Mouse (Mus musculus): ENCODE data around the gene Rfx2. TPM values are rescaled to one million over a fixed set of nuclear protein-coding genes. Genes with fewer than 3 reads are reported as not detected.

The Rfx2 gene
- polyA plus RNA-seq, 1 experiment from 2014 or later = 12.6 TPM

GRCm38 (mm10) chr17:56738221-56738620 lies 92.6 kb downstream of the Rfx2 start:
- no peak overlapping the region for H3K4me3 ChIP-seq (ENCODE audit: low read depth, low read length)
- no peak for ATAC-seq (ENCODE audit: low read depth)

DNA sequence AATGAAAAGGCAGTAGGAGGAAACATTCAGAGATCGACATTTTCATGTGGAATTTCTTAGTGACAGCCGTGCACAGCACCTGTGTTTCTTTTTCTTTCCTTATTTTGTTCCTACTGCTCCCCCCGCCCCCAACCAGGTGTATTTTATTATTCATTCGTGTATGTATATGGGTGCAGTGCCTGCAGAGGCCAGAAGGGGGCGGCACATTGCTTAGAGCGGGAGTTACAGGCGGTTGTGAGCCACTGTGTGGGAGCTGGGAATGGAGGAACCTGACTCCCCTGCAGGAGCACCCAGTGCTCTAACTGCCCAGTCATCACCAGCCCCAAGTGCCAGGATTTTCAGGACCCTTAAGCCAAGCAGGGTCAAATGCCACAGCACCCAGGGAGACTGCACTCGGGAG lies 94.3 kb downstream of the Rfx2 start:
- no peak for ATAC-seq (ENCODE audit: low read depth)
- no peaks in the 10 kb centered on the region for H3K4me1 ChIP-seq (ENCODE audit: control insufficient read depth, low read depth, low read length)
- H3K9ac ChIP-seq (ENCODE audit: low read depth, low read length) = no peak overlapping the region
- WGBS (ENCODE audit: insufficient replicate concordance) = 31% methylated on average over 8 of the region's 8 CpGs
- H3K36me3 ChIP-seq (ENCODE audit: control insufficient read depth, insufficient read depth) = no peaks in the 10 kb centered on the region
- peaks cover 2% of the 10 kb centered on the region; the same call in 1 of the 2 replicates for H3K27me3 ChIP-seq (ENCODE audit: control insufficient read depth, insufficient read depth, low read depth, low read length)
- H3K4me3 ChIP-seq (ENCODE audit: low read depth, low read length) = no peak overlapping the region
- H3K27ac ChIP-seq (ENCODE audit: low read length) = no peak overlapping the region
- H3K9me3 ChIP-seq (replicated peaks; ENCODE audit: control insufficient read depth, low read length) = no peaks in the 10 kb centered on the region
- no peak overlapping the region for H3K4me2 ChIP-seq (ENCODE audit: low read depth, low read length)

More at GRCm38 (mm10) chr17:56738221-56738620, 92.6 kb downstream of the Rfx2 start:
- no peak overlapping the region for H3K9ac ChIP-seq (ENCODE audit: low read depth, low read length)
- H3K9me3 ChIP-seq (replicated peaks; ENCODE audit: control insufficient read depth, low read length) = no peaks in the 10 kb centered on the region
- H3K4me1 ChIP-seq (ENCODE audit: control insufficient read depth, low read depth, low read length) = no peaks in the 10 kb centered on the region
- H3K36me3 ChIP-seq (ENCODE audit: control insufficient read depth, insufficient read depth) = no peaks in the 10 kb centered on the region
- WGBS (ENCODE audit: insufficient replicate concordance) = 66% methylated on average over 10 of the region's 10 CpGs
- no peak overlapping the region for H3K4me2 ChIP-seq (ENCODE audit: low read depth, low read length)
- peaks cover 2% of the 10 kb centered on the region; the same call in 1 of the 2 replicates for H3K27me3 ChIP-seq (ENCODE audit: control insufficient read depth, insufficient read depth, low read depth, low read length)
- H3K27ac ChIP-seq (ENCODE audit: low read length) = no peak overlapping the region

GRCm38 (mm10) chr17:56729656-56730055 lies 101.2 kb downstream of the Rfx2 start:
- Histone ChIP-seq H3K4me1 (ENCODE audit: control insufficient read depth, low read depth, low read length) (peaks cover 8% of the 10 kb centered on the region), H3K27ac (ENCODE audit: low read length) (no peak overlapping the region), H3K9me3 (replicated peaks; ENCODE audit: control insufficient read depth, low read length) (no peaks in the 10 kb centered on the region), H3K36me3 (ENCODE audit: control insufficient read depth, insufficient read depth) (no peaks in the 10 kb centered on the region), H3K4me2 (ENCODE audit: low read depth, low read length) (no peak overlapping the region), H3K4me3 (ENCODE audit: low read depth, low read length) (no peak overlapping the region), H3K27me3 (ENCODE audit: control insufficient read depth, insufficient read depth, low read depth, low read length) (peaks cover 2% of the 10 kb centered on the region; the same call in 1 of the 2 replicates), H3K9ac (ENCODE audit: low read depth, low read length) (no peak overlapping the region)
- ATAC-seq (ENCODE audit: low read depth) = no peak
- WGBS (ENCODE audit: insufficient replicate concordance) = 63% methylated on average over 2 of the region's 2 CpGs

DNA sequence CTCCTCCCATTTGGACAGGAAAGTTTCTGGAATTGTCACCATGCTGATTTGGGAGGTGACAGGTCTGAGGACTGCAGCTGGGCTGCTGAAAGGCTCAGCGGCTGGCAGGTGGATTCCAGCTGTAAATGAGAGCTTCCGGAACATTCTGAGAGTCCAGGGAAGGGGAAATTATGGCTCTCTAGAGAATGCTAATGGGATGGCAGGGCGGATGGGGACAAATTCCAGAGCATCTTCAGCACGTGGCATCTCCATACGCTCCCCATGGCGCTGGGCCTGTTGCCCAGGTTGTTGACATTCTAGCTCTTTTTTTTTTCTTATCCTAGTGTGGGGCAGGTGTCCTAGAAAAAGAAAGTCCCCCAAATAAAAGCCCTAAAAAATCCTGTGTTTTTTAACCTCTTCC lies 101.7 kb downstream of the Rfx2 start:
- no peaks in the 10 kb centered on the region for H3K36me3 ChIP-seq (ENCODE audit: control insufficient read depth, insufficient read depth)
- no peak overlapping the region for H3K27ac ChIP-seq (ENCODE audit: low read length)
- no peak overlapping the region for H3K4me2 ChIP-seq (ENCODE audit: low read depth, low read length)
- peaks cover 2% of the 10 kb centered on the region; the same call in 1 of the 2 replicates for H3K27me3 ChIP-seq (ENCODE audit: control insufficient read depth, insufficient read depth, low read depth, low read length)
- H3K9ac ChIP-seq (ENCODE audit: low read depth, low read length) = no peak overlapping the region
- no peak overlapping the region for H3K4me3 ChIP-seq (ENCODE audit: low read depth, low read length)
- H3K4me1 ChIP-seq (ENCODE audit: control insufficient read depth, low read depth, low read length) = peaks cover 8% of the 10 kb centered on the region
- H3K9me3 ChIP-seq (replicated peaks; ENCODE audit: control insufficient read depth, low read length) = no peaks in the 10 kb centered on the region
- 56% methylated on average over 6 of the region's 6 CpGs for WGBS (ENCODE audit: insufficient replicate concordance)
- no peak for ATAC-seq (ENCODE audit: low read depth)

GRCm38 (mm10) chr17:56728117-56728516 lies 102.7 kb downstream of the Rfx2 start:
- Histone ChIP-seq H3K9ac (ENCODE audit: low read depth, low read length) (no peak overlapping the region; the same call in 1 of the 2 replicates), H3K4me2 (ENCODE audit: low read depth, low read length) (no peak overlapping the region), H3K9me3 (replicated peaks; ENCODE audit: control insufficient read depth, low read length) (no peaks in the 10 kb centered on the region), H3K4me3 (ENCODE audit: low read depth, low read length) (no peak overlapping the region), H3K27ac (ENCODE audit: low read length) (no peak overlapping the region), H3K4me1 (ENCODE audit: control insufficient read depth, low read depth, low read length) (peaks cover 8% of the 10 kb centered on the region), H3K36me3 (ENCODE audit: control insufficient read depth, insufficient read depth) (no peaks in the 10 kb centered on the region), H3K27me3 (ENCODE audit: control insufficient read depth, insufficient read depth, low read depth, low read length) (no peaks in the 10 kb centered on the region)
- 13% methylated on average over 12 of the region's 12 CpGs for WGBS (ENCODE audit: insufficient replicate concordance)
- ATAC-seq (ENCODE audit: low read depth) = no peak

GRCm38 (mm10) chr17:56727659-56728058 lies 103.2 kb downstream of the Rfx2 start:
- peaks cover 8% of the 10 kb centered on the region for H3K4me1 ChIP-seq (ENCODE audit: control insufficient read depth, low read depth, low read length)
- 12% methylated on average over 12 of the region's 12 CpGs for WGBS (ENCODE audit: insufficient replicate concordance)
- H3K9ac ChIP-seq (ENCODE audit: low read depth, low read length) = no peak overlapping the region; the same call in 1 of the 2 replicates
- no peak overlapping the region for H3K27ac ChIP-seq (ENCODE audit: low read length)
- ATAC-seq (ENCODE audit: low read depth) = peak; percentile 47; the same call in 1 of the 2 replicates
- H3K9me3 ChIP-seq (replicated peaks; ENCODE audit: control insufficient read depth, low read length) = no peaks in the 10 kb centered on the region
- H3K4me2 ChIP-seq (ENCODE audit: low read depth, low read length) = no peak overlapping the region
- H3K27me3 ChIP-seq (ENCODE audit: control insufficient read depth, insufficient read depth, low read depth, low read length) = no peaks in the 10 kb centered on the region
- no peak overlapping the region for H3K4me3 ChIP-seq (ENCODE audit: low read depth, low read length)
- H3K36me3 ChIP-seq (ENCODE audit: control insufficient read depth, insufficient read depth) = no peaks in the 10 kb centered on the region

GRCm38 (mm10) chr17:56727029-56727649 lies 103.7 kb downstream of the Rfx2 start:
- no peak overlapping the region for H3K9ac ChIP-seq (ENCODE audit: low read depth, low read length)
- ATAC-seq (ENCODE audit: low read depth) = no peak
- peaks cover 8% of the 10 kb centered on the region for H3K4me1 ChIP-seq (ENCODE audit: control insufficient read depth, low read depth, low read length)
- no peak overlapping the region for H3K4me2 ChIP-seq (ENCODE audit: low read depth, low read length)
- H3K4me3 ChIP-seq (ENCODE audit: low read depth, low read length) = no peak overlapping the region
- 23% methylated on average over 7 of the region's 7 CpGs for WGBS (ENCODE audit: insufficient replicate concordance)
- no peak overlapping the region for H3K27ac ChIP-seq (ENCODE audit: low read length)
- peaks cover 3% of the 10 kb centered on the region; the same call in 1 of the 2 replicates for H3K36me3 ChIP-seq (ENCODE audit: control insufficient read depth, insufficient read depth)
- no peaks in the 10 kb centered on the region for H3K27me3 ChIP-seq (ENCODE audit: control insufficient read depth, insufficient read depth, low read depth, low read length)
- H3K9me3 ChIP-seq (replicated peaks; ENCODE audit: control insufficient read depth, low read length) = no peaks in the 10 kb centered on the region

Other genes starting within 250 kb of the Rfx2 start
- 25.8 and 28.8 TPM in 2 replicates for gene Safb2, start 246.4 kb downstream of the Rfx2 start, polyA plus RNA-seq (2015; fragmentation: Nextera tagmentation; extraction: Ambion mirVana)
- gene Safb, start 246.2 kb downstream of the Rfx2 start, polyA plus RNA-seq (2015; fragmentation: Nextera tagmentation; extraction: Ambion mirVana) = 38.7 and 38.9 TPM in 2 replicates
- gene 2410015M20Rik, start 221.2 kb downstream of the Rfx2 start, polyA plus RNA-seq (2015; fragmentation: Nextera tagmentation; extraction: Ambion mirVana) = 129 and 149 TPM in 2 replicates
- 828 and 951 TPM in 2 replicates for gene Rpl36, start 217.6 kb downstream of the Rfx2 start, polyA plus RNA-seq (2015; fragmentation: Nextera tagmentation; extraction: Ambion mirVana)
- gene Lonp1, start 204.1 kb downstream of the Rfx2 start, polyA plus RNA-seq (2015; fragmentation: Nextera tagmentation; extraction: Ambion mirVana) = 35.0 and 36.3 TPM in 2 replicates
- 0.21 and 0.33 TPM in 2 replicates for gene Catsperd, start 202.9 kb downstream of the Rfx2 start, polyA plus RNA-seq (2015; fragmentation: Nextera tagmentation; extraction: Ambion mirVana)
- 35.9 and 37.0 TPM in 2 replicates for gene Ranbp3, start 157.7 kb downstream of the Rfx2 start, polyA plus RNA-seq (2015; fragmentation: Nextera tagmentation; extraction: Ambion mirVana)
- gene Ndufa11, start 113.2 kb downstream of the Rfx2 start, polyA plus RNA-seq (2015; fragmentation: Nextera tagmentation; extraction: Ambion mirVana) = 210 and 219 TPM in 2 replicates
- 2.8 and 4.2 TPM in 2 replicates for gene Vmac, start 113.0 kb downstream of the Rfx2 start, polyA plus RNA-seq (2015; fragmentation: Nextera tagmentation; extraction: Ambion mirVana)
- gene Nrtn, start 73.5 kb downstream of the Rfx2 start, polyA plus RNA-seq (2015; fragmentation: Nextera tagmentation; extraction: Ambion mirVana) = 0.49 and 1.0 TPM in 2 replicates
- 11.4 and 12.2 TPM in 2 replicates for gene Dus3l, start 66.3 kb downstream of the Rfx2 start, polyA plus RNA-seq (2015; fragmentation: Nextera tagmentation; extraction: Ambion mirVana)
- gene Prr22, start 60.8 kb downstream of the Rfx2 start, polyA plus RNA-seq (2015; fragmentation: Nextera tagmentation; extraction: Ambion mirVana) = 0.42 and 0.44 TPM in 2 replicates
- gene Acsbg2, start 43.4 kb upstream of the Rfx2 start, polyA plus RNA-seq (2015; fragmentation: Nextera tagmentation; extraction: Ambion mirVana) = not detected in 2 replicates
- gene 1700061G19Rik, start 44.5 kb upstream of the Rfx2 start, polyA plus RNA-seq (2015; fragmentation: Nextera tagmentation; extraction: Ambion mirVana) = 0.02 and 0.05 TPM in 2 replicates
- gene Mllt1, start 104.4 kb upstream of the Rfx2 start, polyA plus RNA-seq (2015; fragmentation: Nextera tagmentation; extraction: Ambion mirVana) = 6.2 and 7.6 TPM in 2 replicates
- gene Acer1, start 151.1 kb upstream of the Rfx2 start, polyA plus RNA-seq (2015; fragmentation: Nextera tagmentation; extraction: Ambion mirVana) = not detected in 2 replicates
- 62.4 and 62.7 TPM in 2 replicates for gene Clpp, start 159.3 kb upstream of the Rfx2 start, polyA plus RNA-seq (2015; fragmentation: Nextera tagmentation; extraction: Ambion mirVana)
- gene Alkbh7, start 166.3 kb upstream of the Rfx2 start, polyA plus RNA-seq (2015; fragmentation: Nextera tagmentation; extraction: Ambion mirVana) = 15.9 and 19.6 TPM in 2 replicates
- not detected in 2 replicates for gene Pspn, start 169.0 kb upstream of the Rfx2 start, polyA plus RNA-seq (2015; fragmentation: Nextera tagmentation; extraction: Ambion mirVana)
- gene Gtf2f1, start 180.3 kb upstream of the Rfx2 start, polyA plus RNA-seq (2015; fragmentation: Nextera tagmentation; extraction: Ambion mirVana) = 45.4 and 47.0 TPM in 2 replicates
- 0.13 and 0.21 TPM in 2 replicates for gene Gm17949, start 180.5 kb upstream of the Rfx2 start, polyA plus RNA-seq (2015; fragmentation: Nextera tagmentation; extraction: Ambion mirVana)
- gene Khsrp, start 200.5 kb upstream of the Rfx2 start, polyA plus RNA-seq (2015; fragmentation: Nextera tagmentation; extraction: Ambion mirVana) = 9.6 and 11.1 TPM in 2 replicates
- not detected in 2 replicates for gene Slc25a41, start 210.6 kb upstream of the Rfx2 start, polyA plus RNA-seq (2015; fragmentation: Nextera tagmentation; extraction: Ambion mirVana)
- gene Crb3, start 228.1 kb upstream of the Rfx2 start, polyA plus RNA-seq (2015; fragmentation: Nextera tagmentation; extraction: Ambion mirVana) = 12.1 and 13.1 TPM in 2 replicates
- 4.4 and 7.0 TPM in 2 replicates for gene Slc25a23, start 228.8 kb upstream of the Rfx2 start, polyA plus RNA-seq (2015; fragmentation: Nextera tagmentation; extraction: Ambion mirVana)
- gene Dennd1c, start 247.5 kb upstream of the Rfx2 start, polyA plus RNA-seq (2015; fragmentation: Nextera tagmentation; extraction: Ambion mirVana) = 4.0 and 4.3 TPM in 2 replicates